Mouse (Mus musculus) lung, postnatal 0 days (tissue): ENCODE data around the gene Wdr90. TPM values are rescaled to one million over a fixed set of nuclear protein-coding genes. Genes with fewer than 3 reads are reported as not detected.

Experiments used
- ATAC-seq: fragments of 200-750 bp; cut with Nextera tagmentation; 2 replicates; pipeline ENCODE4 v1.8.0; 2017; ENCODE audit warnings: moderate library complexity
- DNase-seq: peaks from one replicate; pipeline ENCODE4 v3.0.0-alpha.2; 2016; ENCODE audit warnings: low spot score
- H3K27ac ChIP-seq: fragments of 300-500 bp; sonication (generic); 2 replicates; pipeline ENCODE4 v1.5.1; 2014; ENCODE audit warnings: antibody characterized with exemption, mild to moderate bottlenecking, low read length, mixed read lengths
- H3K27me3 ChIP-seq: fragments of 300-500 bp; sonication (generic); replicated peaks from 2 replicates; pipeline ENCODE4 v1.6.1; 2014; ENCODE audit warnings: low read length, mixed read lengths; ENCODE audit not compliant: insufficient read depth
- H3K36me3 ChIP-seq: fragments of 300-500 bp; sonication (generic); 2 replicates; pipeline ENCODE4 v1.6.1; 2014; ENCODE audit warnings: low read length, mixed read lengths; ENCODE audit not compliant: insufficient read depth
- H3K4me1 ChIP-seq: fragments of 300-500 bp; sonication (generic); 2 replicates; pipeline ENCODE4 v1.6.1; 2014; ENCODE audit warnings: antibody characterized with exemption, low read depth, low read length, mixed read lengths; ENCODE audit not compliant: insufficient read depth
- H3K4me2 ChIP-seq: fragments of 300-500 bp; sonication (generic); replicated peaks from 2 replicates; pipeline ENCODE4 v1.6.1; 2014; ENCODE audit warnings: low read depth, mild to moderate bottlenecking, low read length, moderate library complexity, mixed read lengths
- H3K4me3 ChIP-seq: fragments of 300-500 bp; sonication (generic); 2 replicates; pipeline ENCODE4 v1.5.1; 2014; ENCODE audit warnings: low read depth, low read length
- H3K9ac ChIP-seq: fragments of 300-500 bp; sonication (generic); replicated peaks from 2 replicates; pipeline ENCODE4 v1.6.1; 2014; ENCODE audit warnings: low read depth, mild to moderate bottlenecking
- H3K9me3 ChIP-seq: fragments of 300-500 bp; sonication (generic); 2 replicates; pipeline ENCODE4 v1.6.1; 2016; ENCODE audit warnings: low read length, mixed read lengths
- CTCF ChIP-seq: IDR thresholded peaks from 2 replicates; pipeline ENCODE4 v1.5.1; 2016; ENCODE audit warnings: antibody characterized with exemption, mild to moderate bottlenecking
- EP300 ChIP-seq: IDR thresholded peaks from 2 replicates; pipeline ENCODE4 v1.6.1; 2016; ENCODE audit warnings: antibody characterized with exemption, mild to moderate bottlenecking, control low read depth
- WGBS: fragments of 180-500 bp; shearing (Covaris S2); extraction: QIAGEN DNeasy Blood & Tissue Kit; methylation state at CpG from one replicate; pipeline ENCODE4 v1.1.7; 2014; 5-methylcytosine and 5-hydroxymethylcytosine counted together
- polyA plus RNA-seq: library from polyadenylated mRNA; unstranded; fragments of >200 nt; fragmentation: Nextera tagmentation; extraction: Ambion mirVana; gene quantifications from 2 replicates; pipeline ENCODE4 v1.2.1, GENCODE M21; 2015

Gene Wdr90
- polyA plus RNA-seq, 1 experiment from 2014 or later = 5.6 TPM

- 49% methylated on average over 5 of the region's 5 CpGs for WGBS
- H3K9me3 ChIP-seq = no peaks in the 10 kb centered on the region
- no peak overlapping the region for H3K4me2 ChIP-seq
- no peak overlapping the region for H3K9ac ChIP-seq
- H3K4me1 ChIP-seq = no peaks in the 10 kb centered on the region
- TF ChIP-seq CTCF = peak; percentile 33
- TF ChIP-seq EP300 = no peak
- H3K27me3 ChIP-seq = no peaks in the 10 kb centered on the region
- H3K36me3 ChIP-seq = peaks cover 9% of the 10 kb centered on the region; the same call in 1 of the 2 replicates
- ATAC-seq (no peak), DNase-seq (no peak)
- no peak overlapping the region for H3K4me3 ChIP-seq
- no peak overlapping the region for H3K27ac ChIP-seq
Observed at GRCm38 (mm10) chr17:25882306-25882705, 21.0 kb upstream of the Wdr90 start.

DNA sequence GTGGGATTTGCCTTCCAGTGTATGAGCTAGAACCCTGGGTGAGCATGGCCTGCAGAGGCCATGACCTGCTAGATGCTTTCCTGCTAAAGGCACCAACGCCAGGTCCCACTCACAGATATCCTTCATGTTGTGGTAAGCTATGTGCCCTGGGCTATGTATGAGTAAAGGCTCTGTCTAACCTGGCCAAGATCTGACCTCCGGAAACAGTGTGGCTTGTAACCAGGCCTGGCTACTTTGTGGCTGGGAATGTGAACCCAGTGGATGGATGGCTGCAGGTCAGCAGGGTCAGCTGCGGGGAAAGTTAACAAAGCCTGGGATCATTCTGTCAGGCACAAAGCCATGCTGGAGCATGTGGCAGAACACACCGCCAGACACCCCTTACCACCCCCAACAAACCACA is 20.4 kb upstream of the Wdr90 start:
- no peak overlapping the region for H3K4me2 ChIP-seq
- ATAC-seq = no peak
- peaks cover 9% of the 10 kb centered on the region; the same call in 1 of the 2 replicates for H3K36me3 ChIP-seq
- no peaks in the 10 kb centered on the region for H3K9me3 ChIP-seq
- H3K9ac ChIP-seq = no peak overlapping the region
- TF ChIP-seq CTCF (no peak), EP300 (no peak)
- H3K27ac ChIP-seq = no peak overlapping the region
- H3K27me3 ChIP-seq = no peaks in the 10 kb centered on the region
- no peak overlapping the region for H3K4me3 ChIP-seq
- DNase-seq = no peak
- H3K4me1 ChIP-seq = no peaks in the 10 kb centered on the region
- 52% methylated on average over 4 of the region's 4 CpGs for WGBS

- H3K27ac ChIP-seq = no peak overlapping the region
- no peak overlapping the region for H3K4me3 ChIP-seq
- no peaks in the 10 kb centered on the region for H3K9me3 ChIP-seq
- H3K36me3 ChIP-seq = peaks cover 9% of the 10 kb centered on the region; the same call in 1 of the 2 replicates
- H3K4me2 ChIP-seq = no peak overlapping the region
- TF ChIP-seq EP300 (no peak), CTCF (no peak)
- ATAC-seq (no peak), DNase-seq (no peak)
- H3K27me3 ChIP-seq = no peaks in the 10 kb centered on the region
- 25% methylated on average over 5 of the region's 5 CpGs for WGBS
- H3K9ac ChIP-seq = no peak overlapping the region
- peaks cover 2% of the 10 kb centered on the region; the same call in 1 of the 2 replicates for H3K4me1 ChIP-seq
Observed at GRCm38 (mm10) chr17:25880913-25881641, 19.8 kb upstream of the Wdr90 start.

GRCm38 (mm10) chr17:25880196-25880910 is 19.1 kb upstream of the Wdr90 start, which contains the start of gene Wfikkn1:
Gene Wfikkn1 (minus strand): TSS chr17:25880858.
- Histone ChIP-seq H3K9me3 (no peaks in the 10 kb centered on the region), H3K4me1 (peaks cover 6% of the 10 kb centered on the region; the same call in 1 of the 2 replicates), H3K36me3 (peaks cover 9% of the 10 kb centered on the region; the same call in 1 of the 2 replicates), H3K9ac (no peak within 1 kb of the TSS), H3K27me3 (no peaks in the 10 kb centered on the region), H3K4me2 (no peak within 1 kb of the TSS), H3K4me3 (no peak within 1 kb of the TSS), H3K27ac (no peak within 1 kb of the TSS)
- 48% methylated on average over 5 of the region's 5 CpGs for WGBS
- ATAC-seq = no peak
- DNase-seq = no peak
- TF ChIP-seq EP300 (no peak), CTCF (no peak)

DNA sequence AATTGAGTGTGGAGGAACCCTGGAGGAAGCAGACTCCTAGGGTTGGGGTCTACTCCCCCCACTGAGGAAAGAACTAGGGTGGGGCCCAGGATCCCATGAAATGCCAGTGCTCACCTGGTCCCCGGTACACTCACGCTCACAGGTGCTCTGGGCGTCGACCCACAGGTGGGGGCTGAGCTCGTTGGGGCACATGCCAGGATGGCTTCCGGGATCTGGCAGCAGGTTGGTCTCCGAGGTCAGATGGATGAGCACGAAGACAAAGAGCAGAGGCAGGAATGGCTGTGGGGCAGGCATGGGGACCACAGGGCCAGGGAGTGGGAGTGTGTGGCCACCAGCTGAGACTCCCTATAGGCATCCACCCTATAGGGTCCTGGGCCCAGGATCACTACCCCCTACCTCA is 18.4 kb upstream of the Wdr90 start:
- TF ChIP-seq CTCF = no peak
- no peak for TF ChIP-seq EP300
- DNase-seq (no peak), ATAC-seq (no peak)
- H3K4me1 ChIP-seq = peaks cover 6% of the 10 kb centered on the region; the same call in 1 of the 2 replicates
- peaks cover 9% of the 10 kb centered on the region; the same call in 1 of the 2 replicates for H3K36me3 ChIP-seq
- no peak overlapping the region for H3K4me2 ChIP-seq
- no peak overlapping the region for H3K27ac ChIP-seq
- H3K4me3 ChIP-seq = no peak overlapping the region
- H3K27me3 ChIP-seq = no peaks in the 10 kb centered on the region
- H3K9me3 ChIP-seq = no peaks in the 10 kb centered on the region
- 76% methylated on average over 8 of the region's 8 CpGs for WGBS
- H3K9ac ChIP-seq = no peak overlapping the region

DNA sequence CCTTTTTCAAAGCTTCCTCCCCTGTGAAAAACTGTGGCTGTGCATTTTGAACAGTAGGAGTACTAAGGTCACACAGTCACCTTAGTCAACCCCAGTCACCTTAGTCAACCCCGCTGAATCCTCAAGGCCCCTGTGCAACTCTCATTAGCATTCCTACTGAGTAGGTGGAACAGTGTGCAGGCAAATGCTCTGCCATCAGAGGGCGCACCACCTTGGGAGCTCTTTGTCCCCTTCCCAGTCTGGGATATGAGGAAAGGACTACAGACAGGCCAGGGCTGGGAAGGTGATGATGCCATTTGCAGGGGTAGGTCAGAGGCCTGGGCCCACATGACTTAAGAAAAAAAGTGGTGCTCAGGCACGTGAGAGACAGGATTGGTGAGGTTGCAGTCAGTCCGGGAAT is 18.0 kb upstream of the Wdr90 start:
- Histone ChIP-seq H3K9me3 (no peaks in the 10 kb centered on the region), H3K4me1 (peaks cover 6% of the 10 kb centered on the region; the same call in 1 of the 2 replicates), H3K27me3 (no peaks in the 10 kb centered on the region), H3K4me3 (no peak overlapping the region), H3K27ac (no peak overlapping the region), H3K36me3 (peaks cover 9% of the 10 kb centered on the region; the same call in 1 of the 2 replicates), H3K9ac (no peak overlapping the region), H3K4me2 (no peak overlapping the region)
- WGBS = 65% methylated on average over 4 of the region's 4 CpGs
- ATAC-seq (no peak), DNase-seq (no peak)
- TF ChIP-seq CTCF = peak; percentile 66
- TF ChIP-seq EP300 = no peak
